Mouse (Mus musculus): Measurements from ENCODE around the gene Scaper. TPM values are rescaled to one million over a fixed set of nuclear protein-coding genes. Genes with fewer than 3 reads are reported as not detected.

Scaper gene
- polyA plus RNA-seq, 1 experiment = 6.5 TPM

GRCm38 (mm10) chr9:55918579-55918978 is 19.3 kb downstream of the Scaper start:
- WGBS = 94% methylated on average over 3 of the region's 3 CpGs
- DNase-seq = no peak
- Histone ChIP-seq H3K4me3 (ENCODE audit: control insufficient read depth, insufficient read depth, low read length) (no peak overlapping the region), H3K27me3 (ENCODE audit: control insufficient read depth, insufficient read depth, low read length) (no peaks in the 10 kb centered on the region), H3K4me1 (replicated peaks; ENCODE audit: control insufficient read depth, insufficient read depth, low read length) (no peaks in the 10 kb centered on the region), H3K36me3 (ENCODE audit: control insufficient read depth, insufficient read depth, low read length) (no peaks in the 10 kb centered on the region), H3K27ac (ENCODE audit: control insufficient read depth, insufficient read depth, low read length) (no peak overlapping the region)
- TF ChIP-seq CTCF (IDR thresholded peaks at IDR 0.05; ENCODE audit: borderline replicate concordance, control insufficient read depth, extremely low read depth, insufficient read depth, low read length, poor library complexity) = no peak

GRCm38 (mm10) chr9:55916751-55917150 is 21.2 kb downstream of the Scaper start:
- Histone ChIP-seq H3K36me3 (ENCODE audit: control insufficient read depth, insufficient read depth, low read length) (no peaks in the 10 kb centered on the region), H3K4me1 (replicated peaks; ENCODE audit: control insufficient read depth, insufficient read depth, low read length) (no peaks in the 10 kb centered on the region), H3K27me3 (ENCODE audit: control insufficient read depth, insufficient read depth, low read length) (no peaks in the 10 kb centered on the region), H3K27ac (ENCODE audit: control insufficient read depth, insufficient read depth, low read length) (no peak overlapping the region), H3K4me3 (ENCODE audit: control insufficient read depth, insufficient read depth, low read length) (no peak overlapping the region)
- DNase-seq = no peak
- TF ChIP-seq CTCF (IDR thresholded peaks at IDR 0.05; ENCODE audit: borderline replicate concordance, control insufficient read depth, extremely low read depth, insufficient read depth, low read length, poor library complexity) (no peak), POLR2A (IDR thresholded peaks at IDR 0.05; ENCODE audit: control insufficient read depth, extremely low read depth, insufficient read depth, low read length, poor library complexity) (no peak)

- Histone ChIP-seq H3K4me1 (replicated peaks; ENCODE audit: control insufficient read depth, insufficient read depth, low read length) (no peaks in the 10 kb centered on the region), H3K36me3 (ENCODE audit: control insufficient read depth, insufficient read depth, low read length) (no peaks in the 10 kb centered on the region), H3K27me3 (ENCODE audit: control insufficient read depth, insufficient read depth, low read length) (no peaks in the 10 kb centered on the region), H3K27ac (ENCODE audit: control insufficient read depth, insufficient read depth, low read length) (no peak overlapping the region), H3K4me3 (ENCODE audit: control insufficient read depth, insufficient read depth, low read length) (no peak overlapping the region)
- 99% methylated on average over 2 of the region's 2 CpGs for WGBS
- no peak for DNase-seq
- no peak for TF ChIP-seq POLR2A (IDR thresholded peaks at IDR 0.05; ENCODE audit: control insufficient read depth, extremely low read depth, insufficient read depth, low read length, poor library complexity)
- no peak for TF ChIP-seq CTCF (IDR thresholded peaks at IDR 0.05; ENCODE audit: borderline replicate concordance, control insufficient read depth, extremely low read depth, insufficient read depth, low read length, poor library complexity)
These were observed 26.4 kb downstream of the Scaper start for GRCm38 (mm10) chr9:55911481-55911880.

- H3K4me3 ChIP-seq (ENCODE audit: control insufficient read depth, insufficient read depth, low read length) = no peak overlapping the region
- no peaks in the 10 kb centered on the region for H3K36me3 ChIP-seq (ENCODE audit: control insufficient read depth, insufficient read depth, low read length)
- no peaks in the 10 kb centered on the region for H3K27me3 ChIP-seq (ENCODE audit: control insufficient read depth, insufficient read depth, low read length)
- DNase-seq = no peak
- no peak overlapping the region for H3K27ac ChIP-seq (ENCODE audit: control insufficient read depth, insufficient read depth, low read length)
- WGBS = 95% methylated on average over 2 of the region's 2 CpGs
- TF ChIP-seq CTCF (IDR thresholded peaks at IDR 0.05; ENCODE audit: borderline replicate concordance, control insufficient read depth, extremely low read depth, insufficient read depth, low read length, poor library complexity) (no peak), POLR2A (IDR thresholded peaks at IDR 0.05; ENCODE audit: control insufficient read depth, extremely low read depth, insufficient read depth, low read length, poor library complexity) (no peak)
- no peaks in the 10 kb centered on the region for H3K4me1 ChIP-seq (replicated peaks; ENCODE audit: control insufficient read depth, insufficient read depth, low read length)
These were observed 35.0 kb downstream of the Scaper start for GRCm38 (mm10) chr9:55902964-55903363.

GRCm38 (mm10) chr9:55901588-55901987 is 36.3 kb downstream of the Scaper start:
- Histone ChIP-seq H3K27ac (ENCODE audit: control insufficient read depth, insufficient read depth, low read length) (no peak overlapping the region), H3K27me3 (ENCODE audit: control insufficient read depth, insufficient read depth, low read length) (no peaks in the 10 kb centered on the region), H3K36me3 (ENCODE audit: control insufficient read depth, insufficient read depth, low read length) (no peaks in the 10 kb centered on the region), H3K4me1 (replicated peaks; ENCODE audit: control insufficient read depth, insufficient read depth, low read length) (no peaks in the 10 kb centered on the region), H3K4me3 (ENCODE audit: control insufficient read depth, insufficient read depth, low read length) (no peak overlapping the region)
- no peak for DNase-seq
- 80% methylated on average over 3 of the region's 3 CpGs for WGBS
- TF ChIP-seq POLR2A (IDR thresholded peaks at IDR 0.05; ENCODE audit: control insufficient read depth, extremely low read depth, insufficient read depth, low read length, poor library complexity) = no peak
- TF ChIP-seq CTCF (IDR thresholded peaks at IDR 0.05; ENCODE audit: borderline replicate concordance, control insufficient read depth, extremely low read depth, insufficient read depth, low read length, poor library complexity) = no peak

- 84% methylated on average over 4 of the region's 4 CpGs for WGBS
- TF ChIP-seq POLR2A (IDR thresholded peaks at IDR 0.05; ENCODE audit: control insufficient read depth, extremely low read depth, insufficient read depth, low read length, poor library complexity) = no peak
- no peak for TF ChIP-seq CTCF (IDR thresholded peaks at IDR 0.05; ENCODE audit: borderline replicate concordance, control insufficient read depth, extremely low read depth, insufficient read depth, low read length, poor library complexity)
- Histone ChIP-seq H3K36me3 (ENCODE audit: control insufficient read depth, insufficient read depth, low read length) (no peaks in the 10 kb centered on the region), H3K27ac (ENCODE audit: control insufficient read depth, insufficient read depth, low read length) (no peak overlapping the region), H3K27me3 (ENCODE audit: control insufficient read depth, insufficient read depth, low read length) (no peaks in the 10 kb centered on the region), H3K4me3 (ENCODE audit: control insufficient read depth, insufficient read depth, low read length) (no peak overlapping the region), H3K4me1 (replicated peaks; ENCODE audit: control insufficient read depth, insufficient read depth, low read length) (no peaks in the 10 kb centered on the region)
- DNase-seq = no peak
These were observed 37.4 kb downstream of the Scaper start for GRCm38 (mm10) chr9:55900531-55900930.

- Histone ChIP-seq H3K4me1 (replicated peaks; ENCODE audit: control insufficient read depth, insufficient read depth, low read length) (no peaks in the 10 kb centered on the region), H3K36me3 (ENCODE audit: control insufficient read depth, insufficient read depth, low read length) (no peaks in the 10 kb centered on the region), H3K4me3 (ENCODE audit: control insufficient read depth, insufficient read depth, low read length) (no peak overlapping the region), H3K27ac (ENCODE audit: control insufficient read depth, insufficient read depth, low read length) (no peak overlapping the region), H3K27me3 (ENCODE audit: control insufficient read depth, insufficient read depth, low read length) (no peaks in the 10 kb centered on the region)
- TF ChIP-seq POLR2A (IDR thresholded peaks at IDR 0.05; ENCODE audit: control insufficient read depth, extremely low read depth, insufficient read depth, low read length, poor library complexity) (no peak), CTCF (IDR thresholded peaks at IDR 0.05; ENCODE audit: borderline replicate concordance, control insufficient read depth, extremely low read depth, insufficient read depth, low read length, poor library complexity) (no peak)
- no peak for DNase-seq
- WGBS = 100% methylated on average over 1 of the region's 1 CpGs
These were observed 59.9 kb downstream of the Scaper start for GRCm38 (mm10) chr9:55878066-55878465.

All from thymus, adult 2 months (tissue).